Mouse (Mus musculus) spleen, adult 2 months (tissue): ENCODE results near the gene Bmp5. TPM values are rescaled to one million over a fixed set of nuclear protein-coding genes. Genes with fewer than 3 reads are reported as not detected.

Source experiments
- DNase-seq, 2 experiments: peaks; one replicate each; pipeline versions ENCODE4 v3.0.0 to v3.0.0-alpha.2; 2012 to 2021; ENCODE audit warnings: low spot score in 2 of 2, low read depth in 1 of 2
- H3K27ac ChIP-seq: fragments of 200-500 bp; 2 replicates; pipeline ENCODE4 v1.5.1; 2012; ENCODE audit warnings: low read length, inconsistent platforms; ENCODE audit not compliant: insufficient read depth
- H3K27me3 ChIP-seq: fragments of 200-500 bp; 2 replicates; pipeline ENCODE4 v1.6.1; 2012; ENCODE audit warnings: mild to moderate bottlenecking, moderate library complexity, low read length, inconsistent platforms; ENCODE audit not compliant: control insufficient read depth, insufficient read depth
- H3K36me3 ChIP-seq: fragments of 200-500 bp; 2 replicates; pipeline ENCODE4 v1.6.1; 2012; ENCODE audit warnings: mild to moderate bottlenecking, low read length, inconsistent platforms; ENCODE audit not compliant: control insufficient read depth, insufficient read depth
- H3K4me1 ChIP-seq: fragments of 200-500 bp; 2 replicates; pipeline ENCODE4 v1.6.1; 2011; ENCODE audit warnings: inconsistent platforms; ENCODE audit not compliant: control insufficient read depth, insufficient read depth, insufficient read length
- H3K4me3 ChIP-seq: fragments of 200-500 bp; 2 replicates; pipeline ENCODE4 v1.5.1; 2011; ENCODE audit warnings: mild to moderate bottlenecking, inconsistent platforms; ENCODE audit not compliant: insufficient read depth, insufficient read length; ENCODE audit errors: extremely low read depth
- CTCF ChIP-seq: fragments of 200-500 bp; IDR thresholded peaks from 2 replicates; pipeline ENCODE4 v1.5.1; 2011; ENCODE audit warnings: mild to moderate bottlenecking, inconsistent platforms; ENCODE audit not compliant: insufficient read depth, insufficient read length, insufficient replicate concordance; ENCODE audit errors: extremely low read depth
- POLR2A ChIP-seq: fragments of 200-500 bp; IDR thresholded peaks from 2 replicates; pipeline ENCODE4 v1.6.1; 2011; ENCODE audit warnings: low read depth, low read length, inconsistent platforms
- WGBS: fragments of 180-500 bp; shearing (Covaris S2); methylation state at CpG from one replicate; pipeline ENCODE4 v1.1.7; 2018; 5-methylcytosine and 5-hydroxymethylcytosine counted together
- polyA plus RNA-seq: library from polyadenylated mRNA; depleted of rRNA; stranded (reverse); fragments of >200 nt; gene quantifications from 2 replicates; pipeline ENCODE4 v1.2.3, GENCODE M21; 2012

Bmp5 gene
- polyA plus RNA-seq, 1 experiment, result not detected

GRCm38 (mm10) chr9:75776153-75776552 lies 989 bp downstream of the Bmp5 start:
- WGBS, result 79% methylated on average over 7 of the region's 7 CpGs
- no peak for DNase-seq
- Histone ChIP-seq H3K4me3 (no peak overlapping the region), H3K27ac (no peak overlapping the region), H3K27me3 (no peaks in the 10 kb centered on the region), H3K36me3 (no peaks in the 10 kb centered on the region), H3K4me1 (no peaks in the 10 kb centered on the region)
- no peak for TF ChIP-seq POLR2A
- no peak for TF ChIP-seq CTCF

GRCm38 (mm10) chr9:75778762-75779346 lies 3.7 kb downstream of the Bmp5 start:
- TF ChIP-seq POLR2A (no peak), CTCF (no peak)
- 84% methylated on average over 9 of the region's 9 CpGs for WGBS
- Histone ChIP-seq H3K27me3 (no peaks in the 10 kb centered on the region), H3K36me3 (no peaks in the 10 kb centered on the region), H3K4me3 (no peak overlapping the region), H3K27ac (no peak overlapping the region), H3K4me1 (no peaks in the 10 kb centered on the region)
- DNase-seq, result no peak

GRCm38 (mm10) chr9:75780558-75781276 lies 5.6 kb downstream of the Bmp5 start:
- 55% methylated on average over 5 of the region's 5 CpGs for WGBS
- TF ChIP-seq POLR2A, result no peak
- TF ChIP-seq CTCF, result no peak
- no peak for DNase-seq

GRCm38 (mm10) chr9:75781600-75781999 lies 6.4 kb downstream of the Bmp5 start:
- 63% methylated on average over 5 of the region's 5 CpGs for WGBS
- Histone ChIP-seq H3K27ac (no peak overlapping the region), H3K27me3 (no peaks in the 10 kb centered on the region), H3K4me1 (no peaks in the 10 kb centered on the region), H3K4me3 (no peak overlapping the region), H3K36me3 (no peaks in the 10 kb centered on the region)
- no peak for DNase-seq
- TF ChIP-seq POLR2A, result no peak
- TF ChIP-seq CTCF, result no peak

More at GRCm38 (mm10) chr9:75780558-75781276, 5.6 kb downstream of the Bmp5 start:
- no peak overlapping the region for H3K27ac ChIP-seq
- H3K4me1 ChIP-seq, result no peaks in the 10 kb centered on the region
- no peaks in the 10 kb centered on the region for H3K36me3 ChIP-seq
- H3K27me3 ChIP-seq, result no peaks in the 10 kb centered on the region
- no peak overlapping the region for H3K4me3 ChIP-seq

- TF ChIP-seq POLR2A, result no peak
Observed at GRCm38 (mm10) chr9:75783573-75783972, 8.4 kb downstream of the Bmp5 start.

GRCm38 (mm10) chr9:75785959-75786358 lies 10.8 kb downstream of the Bmp5 start:
- 82% methylated on average over 5 of the region's 5 CpGs for WGBS
- H3K4me3 ChIP-seq, result no peak overlapping the region
- H3K4me1 ChIP-seq, result no peaks in the 10 kb centered on the region
- TF ChIP-seq POLR2A (no peak), CTCF (no peak)
- H3K27me3 ChIP-seq, result no peaks in the 10 kb centered on the region
- H3K27ac ChIP-seq, result no peak overlapping the region
- no peak for DNase-seq
- H3K36me3 ChIP-seq, result no peaks in the 10 kb centered on the region

More at GRCm38 (mm10) chr9:75783573-75783972, 8.4 kb downstream of the Bmp5 start:
- no peaks in the 10 kb centered on the region for H3K27me3 ChIP-seq
- no peaks in the 10 kb centered on the region for H3K4me1 ChIP-seq
- H3K36me3 ChIP-seq, result no peaks in the 10 kb centered on the region
- 93% methylated on average over 2 of the region's 2 CpGs for WGBS
- H3K27ac ChIP-seq, result no peak overlapping the region
- no peak overlapping the region for H3K4me3 ChIP-seq
- DNase-seq, result no peak

- 92% methylated on average over 15 of the region's 15 CpGs for WGBS
- no peak for TF ChIP-seq POLR2A
- no peak for TF ChIP-seq CTCF
- Histone ChIP-seq H3K4me1 (no peaks in the 10 kb centered on the region), H3K27ac (no peak overlapping the region), H3K27me3 (no peaks in the 10 kb centered on the region), H3K4me3 (no peak overlapping the region), H3K36me3 (no peaks in the 10 kb centered on the region)
- no peak for DNase-seq
Observed at GRCm38 (mm10) chr9:75787121-75787520, 12.0 kb downstream of the Bmp5 start.
